Mouse (Mus musculus) lung, adult 2 months (tissue): Measurements from ENCODE around the gene Idh2.

Experiments used
- CTCF ChIP-seq: fragments of 200-500 bp; IDR thresholded peaks from 2 replicates; pipeline ENCODE4 v1.5.1; 2011; ENCODE audit warnings: mild to moderate bottlenecking, low read length, control low read depth; ENCODE audit not compliant: insufficient read depth
- POLR2A ChIP-seq: fragments of 200-500 bp; IDR thresholded peaks from 2 replicates; pipeline ENCODE4 v1.6.1; 2011; ENCODE audit warnings: low read depth, mild to moderate bottlenecking, control low read depth, low read length, borderline replicate concordance; ENCODE audit errors: extremely low read depth

GRCm38 (mm10) chr7:80160293-80160944 lies 45.2 kb upstream of the Idh2 start:
- TF ChIP-seq CTCF (no peak), POLR2A (no peak)
